Mouse (Mus musculus) lung, postnatal 0 days (tissue): ENCODE measurements around the gene Cacna2d3.

Source experiments
- CTCF ChIP-seq: IDR thresholded peaks from 2 replicates; pipeline ENCODE4 v1.5.1; 2016; ENCODE audit warnings: antibody characterized with exemption, mild to moderate bottlenecking
- EP300 ChIP-seq: IDR thresholded peaks from 2 replicates; pipeline ENCODE4 v1.6.1; 2016; ENCODE audit warnings: antibody characterized with exemption, mild to moderate bottlenecking, control low read depth

DNA sequence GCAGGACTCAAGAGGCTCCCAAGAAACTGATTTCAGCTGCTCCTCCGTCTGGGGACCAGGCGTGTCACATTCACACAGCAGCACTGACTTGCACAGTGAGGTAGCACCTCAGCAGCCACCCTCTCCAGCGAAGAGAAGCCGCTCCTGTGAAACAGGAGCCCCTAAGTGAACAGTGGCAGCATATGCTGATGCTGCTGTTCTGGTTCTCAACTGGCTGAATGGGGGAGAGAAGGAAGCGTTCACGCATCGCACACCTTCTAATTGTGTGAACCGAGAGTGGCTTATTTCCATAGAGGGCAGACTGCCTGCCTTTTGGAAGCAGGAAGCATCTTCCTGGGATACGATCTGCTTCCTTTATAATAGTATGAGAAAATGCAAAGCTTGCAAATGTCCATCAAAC, 5.9 kb upstream of the Cacna2d3 start:
- TF ChIP-seq EP300 = no peak
- no peak for TF ChIP-seq CTCF
